Mouse (Mus musculus) heart, postnatal 0 days (tissue): ENCODE measurements around the gene Kri1. TPM values are rescaled to one million over a fixed set of nuclear protein-coding genes. Genes with fewer than 3 reads are reported as not detected.

Experiments
- ATAC-seq: fragments of 200-750 bp; cut with Nextera tagmentation; 2 replicates; pipeline ENCODE4 v1.8.0; 2017; ENCODE audit warnings: low read depth, moderate number of reproducible peaks, moderate library complexity; ENCODE audit not compliant: insufficient read depth
- DNase-seq: peaks from one replicate; pipeline ENCODE4 v3.0.0-alpha.2; 2016; ENCODE audit warnings: low spot score
- H3K27ac ChIP-seq: fragments of 300-500 bp; sonication (generic); 2 replicates; pipeline ENCODE4 v1.5.1; 2014; ENCODE audit warnings: low read depth, mild to moderate bottlenecking
- H3K27me3 ChIP-seq: fragments of 300-500 bp; sonication (generic); 2 replicates; pipeline ENCODE4 v1.6.1; 2014; ENCODE audit warnings: low read length, mixed read lengths; ENCODE audit not compliant: control insufficient read depth, insufficient read depth
- H3K36me3 ChIP-seq: fragments of 300-500 bp; sonication (generic); replicated peaks from 2 replicates; pipeline ENCODE4 v1.6.1; 2014; ENCODE audit warnings: low read length, mixed read lengths; ENCODE audit not compliant: control insufficient read depth, insufficient read depth
- H3K4me1 ChIP-seq: fragments of 300-500 bp; sonication (generic); 2 replicates; pipeline ENCODE4 v1.6.1; 2014; ENCODE audit warnings: antibody characterized with exemption; ENCODE audit not compliant: control insufficient read depth, insufficient read depth
- H3K4me2 ChIP-seq: fragments of 300-500 bp; sonication (generic); 2 replicates; pipeline ENCODE4 v1.6.1; 2014; ENCODE audit warnings: low read depth, mild to moderate bottlenecking, low read length, moderate library complexity
- H3K4me3 ChIP-seq: fragments of 300-500 bp; sonication (generic); 2 replicates; pipeline ENCODE4 v1.5.1; 2014; ENCODE audit warnings: low read depth, low read length
- H3K9ac ChIP-seq: fragments of 300-500 bp; sonication (generic); replicated peaks from 2 replicates; pipeline ENCODE4 v1.6.1; 2014; ENCODE audit warnings: low read depth, low read length, mixed read lengths
- H3K9me3 ChIP-seq: fragments of 300-500 bp; sonication (generic); replicated peaks from 2 replicates; pipeline ENCODE4 v1.6.1; 2016; ENCODE audit warnings: low read length; ENCODE audit not compliant: control insufficient read depth
- CTCF ChIP-seq: IDR thresholded peaks from 2 replicates; pipeline ENCODE4 v1.5.1; 2016; ENCODE audit warnings: antibody characterized with exemption, control low read depth, low read depth
- EP300 ChIP-seq: IDR thresholded peaks from 2 replicates; pipeline ENCODE4 v1.6.1; 2016; ENCODE audit warnings: antibody characterized with exemption, low read depth
- WGBS: fragments of 180-500 bp; shearing (Covaris S2); extraction: QIAGEN DNeasy Blood & Tissue Kit; methylation state at CpG from one replicate; pipeline ENCODE4 v1.1.7; 2014; 5-methylcytosine and 5-hydroxymethylcytosine counted together
- polyA plus RNA-seq: library from polyadenylated mRNA; unstranded; fragments of >200 nt; fragmentation: Nextera tagmentation; extraction: Ambion mirVana; gene quantifications from 2 replicates; pipeline ENCODE4 v1.2.1, GENCODE M21; 2015
- total RNA-seq: library from RNA; depleted of rRNA; stranded (reverse); fragments of >200 nt; gene quantifications from 2 replicates; pipeline ENCODE4 v1.2.3, GENCODE M21; 2014; ENCODE audit warnings: low replicate concordance

Gene Kri1
- total and polyA plus RNA-seq, 2 experiments from 2014 or later: 9.1 to 16.3 TPM

GRCm38 (mm10) chr9:21289337-21289671 lies 1.5 kb upstream of the Kri1 start:
- ATAC-seq: no peak

DNA sequence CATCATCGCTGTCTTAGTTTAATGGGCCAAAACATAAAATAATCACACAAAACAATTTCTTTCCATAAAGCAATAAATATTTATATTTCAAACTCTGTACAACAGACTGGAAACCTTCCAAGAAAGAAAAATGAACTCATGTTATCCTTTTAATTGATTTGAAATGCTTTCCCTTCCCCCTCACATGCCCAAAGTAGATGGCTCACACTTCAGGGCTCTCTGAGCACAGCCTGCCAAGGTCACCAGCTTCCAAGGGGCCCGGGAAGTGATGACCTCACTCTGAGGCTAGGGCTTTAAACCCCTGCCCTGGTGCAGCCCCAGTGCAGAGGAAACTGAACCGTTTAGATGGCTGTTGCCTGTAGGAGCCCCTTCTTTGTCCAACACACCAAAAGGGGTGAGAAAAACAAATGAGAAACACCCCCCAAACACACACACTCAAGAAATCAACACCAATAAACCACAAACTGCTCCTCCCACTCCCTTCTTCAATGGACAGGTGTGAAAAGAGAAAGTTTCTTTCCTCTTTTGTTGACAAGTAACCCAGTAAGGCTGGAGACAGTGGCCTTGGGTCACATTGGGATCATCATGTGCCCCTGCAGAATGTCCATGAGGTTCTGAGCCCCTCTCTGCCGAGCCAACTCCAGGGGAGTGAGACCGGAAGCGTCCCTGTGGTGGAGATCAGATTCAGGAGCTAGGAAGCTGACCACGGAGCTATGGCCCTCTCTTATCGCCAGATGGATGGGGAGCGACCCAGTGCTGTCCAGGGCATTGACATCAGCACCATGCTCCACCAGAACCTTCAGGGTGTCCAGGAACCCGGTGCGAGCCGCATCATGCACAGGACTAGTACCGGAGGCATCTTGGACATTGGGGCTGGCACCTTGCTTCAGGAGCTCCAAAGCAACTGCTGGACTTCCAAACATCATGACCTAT lies 901 bp upstream of the Kri1 start:
- peak; percentile 33 for DNase-seq
- TF ChIP-seq CTCF (no peak), EP300 (0 out of 2 replicates have a peak, but pooled peaks have one; percentile 16)
- WGBS: 66% methylated on average over 13 of the region's 13 CpGs
- no peak for ATAC-seq
- no peaks in the 10 kb centered on the region for H3K27me3 ChIP-seq
- H3K4me2 ChIP-seq: peak overlapping the region; percentile 97
- peak overlapping the region; percentile 92 for H3K27ac ChIP-seq
- no peaks in the 10 kb centered on the region for H3K9me3 ChIP-seq
- peaks cover 21% of the 10 kb centered on the region for H3K36me3 ChIP-seq
- H3K4me1 ChIP-seq: peaks cover 27% of the 10 kb centered on the region
- H3K4me3 ChIP-seq: peak overlapping the region; percentile 79
- peak overlapping the region; percentile 41; the same call in 1 of the 2 replicates for H3K9ac ChIP-seq

More at GRCm38 (mm10) chr9:21289337-21289671, 1.5 kb upstream of the Kri1 start:
- Histone ChIP-seq H3K4me1 (peaks cover 27% of the 10 kb centered on the region), H3K9me3 (no peaks in the 10 kb centered on the region), H3K27ac (peak overlapping the region; percentile 92), H3K4me2 (peak overlapping the region; percentile 97), H3K4me3 (peak overlapping the region; percentile 79), H3K27me3 (no peaks in the 10 kb centered on the region), H3K36me3 (peaks cover 15% of the 10 kb centered on the region), H3K9ac (peak overlapping the region; percentile 64; the same call in 1 of the 2 replicates)
- 77% methylated on average over 2 of the region's 2 CpGs for WGBS
- no peak for DNase-seq
- TF ChIP-seq CTCF (no peak), EP300 (no peak)

- WGBS: 48% methylated on average over 3 of the region's 3 CpGs
- peaks cover 31% of the 10 kb centered on the region for H3K36me3 ChIP-seq
- H3K4me1 ChIP-seq: peaks cover 27% of the 10 kb centered on the region
- peak overlapping the region; percentile 97 for H3K4me2 ChIP-seq
- no peak for DNase-seq
- H3K27me3 ChIP-seq: no peaks in the 10 kb centered on the region
- no peak overlapping the region for H3K27ac ChIP-seq
- peak overlapping the region; percentile 69; the same call in 1 of the 2 replicates for H3K9ac ChIP-seq
- no peak for ATAC-seq
- peak overlapping the region; percentile 79 for H3K4me3 ChIP-seq
- no peak for TF ChIP-seq CTCF
- no peaks in the 10 kb centered on the region for H3K9me3 ChIP-seq
These were observed 1.0 kb downstream of the Kri1 start for GRCm38 (mm10) chr9:21286753-21287152.

DNA sequence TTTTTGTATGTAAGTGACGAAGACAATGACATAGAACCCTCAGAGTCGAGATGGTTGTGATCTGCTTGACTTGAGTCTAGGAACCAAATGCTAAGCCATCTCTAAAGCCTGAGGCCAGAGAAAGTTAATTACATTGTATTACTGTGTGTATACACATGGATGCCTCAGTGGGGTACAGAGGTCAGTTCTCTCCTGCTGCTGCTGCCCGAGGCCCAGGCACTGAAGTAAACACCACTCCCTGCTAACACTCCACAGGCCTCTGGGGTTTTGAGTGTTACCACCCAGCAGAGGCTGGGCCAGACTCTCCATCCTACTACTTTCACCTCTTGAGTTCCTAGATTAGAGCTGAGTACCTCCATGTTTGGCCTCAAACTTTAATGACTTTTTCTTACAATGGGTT lies 3.8 kb downstream of the Kri1 start:
- DNase-seq: no peak
- Histone ChIP-seq H3K4me3 (no peak overlapping the region), H3K4me1 (peaks cover 17% of the 10 kb centered on the region), H3K9me3 (no peaks in the 10 kb centered on the region), H3K27ac (no peak overlapping the region), H3K9ac (no peak overlapping the region), H3K27me3 (no peaks in the 10 kb centered on the region), H3K36me3 (peaks cover 56% of the 10 kb centered on the region), H3K4me2 (no peak overlapping the region)
- WGBS: 86% methylated on average over 3 of the region's 3 CpGs
- ATAC-seq: no peak
- TF ChIP-seq CTCF: no peak
- no peak for TF ChIP-seq EP300

GRCm38 (mm10) chr9:21283591-21283990 lies 4.2 kb downstream of the Kri1 start:
- H3K36me3 ChIP-seq: peaks cover 60% of the 10 kb centered on the region
- H3K9me3 ChIP-seq: no peaks in the 10 kb centered on the region
- 88% methylated on average over 5 of the region's 5 CpGs for WGBS
- TF ChIP-seq EP300 (no peak), CTCF (no peak)
- ATAC-seq: no peak
- H3K27me3 ChIP-seq: no peaks in the 10 kb centered on the region
- no peak overlapping the region for H3K27ac ChIP-seq
- no peak overlapping the region for H3K9ac ChIP-seq
- no peak overlapping the region for H3K4me3 ChIP-seq
- H3K4me1 ChIP-seq: peaks cover 13% of the 10 kb centered on the region
- H3K4me2 ChIP-seq: no peak overlapping the region
- no peak for DNase-seq
